Mouse (Mus musculus) gonadal fat pad, adult 2 months (tissue): ENCODE measurements around the gene Mastl. TPM values are rescaled to one million over a fixed set of nuclear protein-coding genes. Genes with fewer than 3 reads are reported as not detected.

Experiments
- polyA plus RNA-seq: library from polyadenylated mRNA; depleted of rRNA; stranded (reverse); fragments of >200 nt; gene quantifications from 2 replicates; pipeline ENCODE4 v1.2.3, GENCODE M21; 2012; rRNA removed

Gene Mastl
- polyA plus RNA-seq, 1 experiment: 0.31 TPM

Other genes with a start within 250 kb of the Mastl start
- gene Abi1, start 115.8 kb downstream of the Mastl start, polyA plus RNA-seq: 92.9 and 93.3 TPM in 2 replicates
- gene Acbd5, start 87.9 kb downstream of the Mastl start, polyA plus RNA-seq: 7.5 and 14.0 TPM in 2 replicates
- 8.0 and 8.3 TPM in 2 replicates for gene Yme1l1, start 345 bp upstream of the Mastl start, polyA plus RNA-seq
- 0.08 TPM in 1 of 2 replicates, not detected in the other for gene 4931423N10Rik, start 51.5 kb upstream of the Mastl start, polyA plus RNA-seq
- not detected in 2 replicates for gene Nxph2, start 165.2 kb upstream of the Mastl start, polyA plus RNA-seq